Mouse (Mus musculus): ENCODE measurements around the gene Smim13. TPM values are rescaled to one million over a fixed set of nuclear protein-coding genes. Genes with fewer than 3 reads are reported as not detected.

Gene Smim13
- polyA plus RNA-seq (2014; fragmentation: Illumina TruSeq; extraction: RNeasy Lipid Tissue Mini Kit (QIAGEN cat#74804); ENCODE audit: low read depth, low replicate concordance): 33.6 TPM

GRCm38 (mm10) chr13:41249538-41250317 is at the start of gene Smim13:
Smim13 (plus strand) TSS chr13:41249844.

GRCm38 (mm10) chr13:41220304-41220834 is 29.3 kb upstream of the Smim13 start, which contains the start of gene Elovl2:
Elovl2 (minus strand) TSS chr13:41220405.

GRCm38 (mm10) chr13:41273927-41274650 is 24.4 kb downstream of the Smim13 start, which contains the start of gene Gm17364:
Gm17364 (minus strand) TSS chr13:41273977.

Other genes starting within 250 kb of the Smim13 start
- gene Pak1ip1, start 248.8 kb upstream of the Smim13 start, polyA plus RNA-seq (2014; fragmentation: Illumina TruSeq; extraction: RNeasy Lipid Tissue Mini Kit (QIAGEN cat#74804); ENCODE audit: low read depth, low replicate concordance): 53.0 TPM
- gene Tmem14c, start 233.6 kb upstream of the Smim13 start, polyA plus RNA-seq (2014; fragmentation: Illumina TruSeq; extraction: RNeasy Lipid Tissue Mini Kit (QIAGEN cat#74804); ENCODE audit: low read depth, low replicate concordance): 39.7 TPM
- gene Mak, start 170.1 kb upstream of the Smim13 start, polyA plus RNA-seq (2014; fragmentation: Illumina TruSeq; extraction: RNeasy Lipid Tissue Mini Kit (QIAGEN cat#74804); ENCODE audit: low read depth, low replicate concordance): not detected
- gene Gcm2, start 138.8 kb upstream of the Smim13 start, polyA plus RNA-seq (2014; fragmentation: Illumina TruSeq; extraction: RNeasy Lipid Tissue Mini Kit (QIAGEN cat#74804); ENCODE audit: low read depth, low replicate concordance): not detected
- not detected for gene Sycp2l, start 135.5 kb upstream of the Smim13 start, polyA plus RNA-seq (2014; fragmentation: Illumina TruSeq; extraction: RNeasy Lipid Tissue Mini Kit (QIAGEN cat#74804); ENCODE audit: low read depth, low replicate concordance)
- gene Elovl2, start 29.4 kb upstream of the Smim13 start, polyA plus RNA-seq (2014; fragmentation: Illumina TruSeq; extraction: RNeasy Lipid Tissue Mini Kit (QIAGEN cat#74804); ENCODE audit: low read depth, low replicate concordance): 0.25 TPM
- gene Gm17364, start 24.1 kb downstream of the Smim13 start, polyA plus RNA-seq (2014; fragmentation: Illumina TruSeq; extraction: RNeasy Lipid Tissue Mini Kit (QIAGEN cat#74804); ENCODE audit: low read depth, low replicate concordance): not detected
- 109 TPM for gene Nedd9, start 237.5 kb downstream of the Smim13 start, polyA plus RNA-seq (2014; fragmentation: Illumina TruSeq; extraction: RNeasy Lipid Tissue Mini Kit (QIAGEN cat#74804); ENCODE audit: low read depth, low replicate concordance)

Data from sigmoid colon, adult 10 weeks (tissue).